Mouse (Mus musculus) B cell, adult (primary cell): Measurements from ENCODE around the gene Mcoln3. TPM values are rescaled to one million over a fixed set of nuclear protein-coding genes. Genes with fewer than 3 reads are reported as not detected.

ENCODE experiments used
- total RNA-seq: library from RNA; stranded (reverse); gene quantifications from 4 replicates; pipeline ENCODE4 v1.2.4, GENCODE M21; 2023; ENCODE audit not compliant: inconsistent age

Gene Mcoln3
- 5.7 to 7.7 TPM (median 7.1 TPM) in 4 replicates for total RNA-seq

DNA sequence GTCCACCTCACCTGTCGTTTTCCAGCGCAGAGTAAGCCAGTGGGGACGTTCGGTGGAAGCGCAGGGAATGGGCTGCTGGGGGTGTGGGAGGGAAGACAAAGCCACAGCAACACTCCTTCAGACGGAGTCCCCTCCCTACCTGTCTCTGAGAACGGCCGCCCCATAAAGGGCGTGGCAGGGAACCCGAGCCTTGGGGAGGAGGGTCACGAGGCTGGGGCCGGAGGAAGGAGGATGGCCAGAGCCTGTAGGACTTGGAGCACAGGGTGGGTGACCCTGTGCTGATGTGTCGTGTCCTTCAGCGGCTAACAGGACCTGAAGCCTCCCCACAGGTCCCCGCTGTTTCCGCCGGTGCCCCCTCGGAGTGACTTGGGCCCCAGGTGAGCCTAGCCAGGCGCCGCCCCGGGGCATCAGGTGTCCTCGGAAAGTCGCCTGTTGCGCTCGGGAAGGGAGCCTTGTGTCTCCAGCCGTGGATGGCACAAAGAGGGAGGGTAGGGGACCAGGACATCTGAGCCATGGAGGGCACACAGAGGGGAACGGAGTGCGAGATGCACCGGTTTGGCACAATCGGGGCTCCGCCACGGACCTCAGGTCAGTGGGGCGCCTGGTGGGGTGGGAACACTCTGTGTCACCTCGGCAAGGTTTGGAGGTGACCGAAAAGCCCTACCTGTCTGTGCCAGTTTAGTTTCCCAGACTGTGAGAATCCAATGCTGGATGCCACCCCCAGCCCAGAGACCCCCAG, at the start of gene Mcoln3:
TSS of gene Mcoln3 (plus strand) at position 193 of the 739 bp plus-strand sequence.

DNA sequence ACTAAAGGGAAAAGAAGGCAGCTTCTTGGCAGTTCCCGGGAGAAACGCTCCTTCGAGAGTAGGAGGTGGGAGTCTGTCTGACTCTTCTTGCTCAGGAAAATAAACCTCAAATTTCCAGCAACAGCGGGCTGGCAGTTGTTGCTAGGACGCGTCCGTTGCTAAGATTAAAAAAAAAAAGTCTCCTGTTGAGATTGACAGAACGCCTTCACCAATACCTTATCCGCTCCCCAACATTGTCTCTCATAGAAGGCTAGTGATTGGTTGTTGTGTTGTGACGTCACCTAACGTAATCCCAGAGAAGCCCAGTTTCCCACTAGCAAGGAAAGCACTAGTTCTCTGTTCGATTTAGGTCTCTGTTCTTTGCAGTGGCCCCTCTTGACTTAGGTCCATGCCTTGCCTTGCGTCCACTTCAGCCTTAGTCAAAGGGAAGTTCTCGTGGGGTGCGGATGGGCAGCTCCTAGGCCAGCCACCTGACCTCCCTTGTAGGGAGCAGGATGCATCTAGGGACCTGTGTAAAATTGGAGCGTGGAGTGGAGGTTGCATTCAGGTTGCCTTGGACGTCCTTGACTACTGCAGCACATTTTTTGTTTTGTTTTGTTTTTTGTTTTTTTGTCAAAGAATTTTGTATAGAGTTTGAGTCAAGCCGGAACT, 9.2 kb upstream of the Mcoln3 start, which contains the start of gene Wdr63:
TSS of gene Wdr63 (minus strand) at position 210 of the 651 bp plus-strand sequence.

DNA sequence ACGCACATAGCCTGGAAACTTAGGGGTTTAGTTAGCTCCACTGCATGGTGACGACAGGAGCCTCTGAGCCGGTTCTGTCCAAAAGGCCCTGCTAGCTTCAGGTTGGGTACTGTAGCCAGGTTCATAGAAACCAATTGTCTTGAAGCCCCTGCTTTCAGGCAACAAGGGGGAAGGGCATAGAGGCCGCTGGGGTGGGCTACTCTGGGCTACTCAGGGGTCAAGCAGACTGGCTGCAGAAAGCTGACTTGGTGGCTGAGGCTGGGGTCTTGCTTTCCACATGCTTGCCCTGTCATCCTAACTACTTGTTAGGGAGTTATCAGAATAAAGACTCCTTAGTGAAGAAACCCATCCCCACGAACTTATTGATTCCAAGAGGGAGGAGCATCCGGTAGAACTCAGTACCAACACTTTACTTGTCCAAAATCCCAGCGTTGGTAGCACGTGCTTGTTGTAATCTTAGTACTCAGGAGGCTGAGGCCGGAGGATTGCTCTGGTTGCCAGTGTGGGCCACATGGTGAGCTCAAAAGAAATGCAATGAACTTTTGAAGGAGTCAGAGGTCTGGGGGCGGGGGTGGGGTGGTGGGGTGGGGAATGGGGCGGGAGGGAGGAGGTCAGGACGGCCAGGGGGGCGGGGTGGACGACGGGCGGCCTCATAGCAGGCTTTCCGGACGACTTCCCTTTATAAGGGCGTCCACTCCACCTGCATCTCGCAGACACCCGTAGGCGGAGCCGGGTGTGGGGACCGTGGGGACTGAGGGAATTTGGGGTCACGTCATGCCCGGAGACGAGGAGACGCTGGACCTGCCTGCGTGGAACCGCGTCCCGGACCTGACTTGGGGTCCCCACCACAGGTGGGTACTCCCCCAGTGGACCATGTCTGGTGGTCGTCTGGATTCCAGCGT, 32.2 kb downstream of the Mcoln3 start, which contains the start of gene Mcoln2:
TSS of gene Mcoln2 (plus strand) at position 678 of the 902 bp plus-strand sequence.

Other genes with a start within 250 kb of the Mcoln3 start
- 82.7 to 92.4 TPM (median 89.7 TPM) in 4 replicates for gene Bcl10, start 194.6 kb upstream of the Mcoln3 start, total RNA-seq
- 42.2 to 47.2 TPM (median 46.2 TPM) in 4 replicates for gene 2410004B18Rik, start 179.4 kb upstream of the Mcoln3 start, total RNA-seq
- 0.09 to 0.58 TPM (median 0.18 TPM) in 3 of 4 replicates, not detected in the other for gene Syde2, start 129.6 kb upstream of the Mcoln3 start, total RNA-seq
- not detected in 4 replicates for gene Wdr63, start 9.3 kb upstream of the Mcoln3 start, total RNA-seq
- gene Mcoln2, start 32.4 kb downstream of the Mcoln3 start, total RNA-seq, result 35.7 to 54.6 TPM (median 45.4 TPM) in 4 replicates
- not detected in 4 replicates for gene Lpar3, start 103.5 kb downstream of the Mcoln3 start, total RNA-seq